Comparison of ENCODE assay signal across 9 mouse cellular contexts in the genomic region with DNA sequence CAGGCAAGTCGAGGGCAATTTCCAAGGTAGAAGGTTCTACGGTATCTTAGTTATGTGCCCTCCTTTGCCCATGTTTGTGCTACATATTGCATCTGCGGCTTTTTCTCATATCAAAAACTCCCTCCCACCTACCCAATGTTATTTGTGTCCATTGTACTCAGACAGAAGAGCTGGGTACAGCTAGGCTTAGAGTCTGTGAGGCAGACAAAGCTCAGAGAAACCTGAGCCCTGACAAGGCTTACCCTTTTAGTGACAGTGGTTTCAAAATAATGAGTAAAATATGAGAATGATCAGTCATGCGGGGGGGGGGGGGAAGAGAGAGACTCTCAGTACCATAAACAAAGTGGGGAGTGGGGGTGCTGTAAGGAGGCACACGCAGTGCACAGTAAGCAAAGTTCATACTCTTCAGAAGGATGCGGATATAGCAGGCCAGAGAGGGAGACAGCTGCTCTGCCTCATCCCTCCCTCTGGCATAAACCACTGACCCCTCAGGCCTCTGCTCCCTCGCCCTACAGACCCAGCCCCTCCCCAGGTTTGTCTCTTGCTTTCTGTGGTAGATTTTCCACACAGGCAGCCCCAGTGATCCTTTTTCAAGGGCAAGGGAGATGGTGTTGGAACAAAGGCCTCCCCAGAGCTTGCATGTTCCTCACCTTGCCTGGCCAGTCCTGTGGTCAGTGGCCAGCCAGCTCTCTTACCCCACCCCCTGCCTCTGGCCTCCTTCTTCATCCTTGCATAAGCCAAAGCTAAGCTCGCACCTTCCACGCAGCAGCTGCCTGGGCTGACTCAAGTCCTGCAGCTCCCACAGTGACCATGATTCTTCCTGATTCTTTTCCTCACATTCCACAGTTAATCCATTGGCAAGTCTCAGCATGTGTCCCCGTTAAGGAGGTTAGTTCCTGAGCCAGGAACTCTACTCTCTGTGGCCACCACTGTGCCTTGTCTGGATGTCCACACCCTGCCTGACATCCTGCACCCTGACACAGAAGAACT. TPM values are rescaled to one million over a fixed set of nuclear protein-coding genes. Genes with fewer than 3 reads are reported as not detected.
DNase-seq lines count a peak whose midpoint lies in the region; ATAC-seq and TF ChIP-seq lines count a peak whose summit lies in the region.
"Had no signal": no experiment of that assay in that cellular context is flagged by ENCODE, and none has a peak within 500 bp of the region (broad histone marks: within the 10 kb centered on the region; RNA-seq: fewer than 3 reads in every experiment).

No protein-coding gene starts in this region.

- no peak overlapping the region for H3K4me2 ChIP-seq in forebrain, embryonic 12.5 days
- no peak overlapping the region for H3K4me2 ChIP-seq in forebrain, postnatal 0 days (ENCODE audit: low read depth)
- H3K4me2 ChIP-seq in neural tube, embryonic 11.5 days (ENCODE audit: low read depth) = no peak overlapping the region
- no peak overlapping the region for H3K4me2 ChIP-seq in neural tube, embryonic 15.5 days
- no peak overlapping the region for H3K4me2 ChIP-seq in heart, embryonic 15.5 days
- no peak overlapping the region for H3K4me2 ChIP-seq in stomach, embryonic 15.5 days

- ATAC-seq in forebrain, embryonic 12.5 days (ENCODE audit: low FRiP score) = 0 out of 2 replicates have a peak, but pooled peaks have one; percentile 30
- ATAC-seq in forebrain, postnatal 0 days = no peak
- ATAC-seq in neural tube, embryonic 11.5 days (ENCODE audit: insufficient read depth, low FRiP score, low TSS enrichment) = no peak
- no peak for ATAC-seq in neural tube, embryonic 15.5 days (ENCODE audit: low FRiP score)
- peak; percentile 58 for ATAC-seq in heart, embryonic 15.5 days (replicated peaks; ENCODE audit: insufficient number of reproducible peaks, insufficient read depth, low FRiP score, low read depth)
- peak; percentile 47 for ATAC-seq in stomach, embryonic 15.5 days (ENCODE audit: insufficient read depth, low FRiP score, low read depth)

- DNase-seq in forebrain, postnatal 0 days = no peak
- DNase-seq in neural tube, embryonic 11.5 days (ENCODE audit: low spot score) = no peak
- DNase-seq in retina, postnatal 1 day = no peak
- no peak for DNase-seq in retina, embryonic 14.5 days (ENCODE audit: low spot score)

- H3K27ac ChIP-seq in forebrain, embryonic 12.5 days = no peak overlapping the region
- no peak overlapping the region for H3K27ac ChIP-seq in forebrain, postnatal 0 days (ENCODE audit: low read depth, low read length)
- H3K27ac ChIP-seq in neural tube, embryonic 11.5 days (ENCODE audit: low read depth, low read length) = 0 out of 2 replicates have a peak overlapping the region, but pooled peaks have one; percentile 29
- no peak overlapping the region for H3K27ac ChIP-seq in neural tube, embryonic 15.5 days (replicated peaks)
- H3K27ac ChIP-seq in heart, embryonic 15.5 days = peak overlapping the region; percentile 45; the same call in 1 of the 2 replicates
- peak overlapping the region; percentile 73 for H3K27ac ChIP-seq in stomach, embryonic 15.5 days

- H3K9me3 ChIP-seq in forebrain, embryonic 12.5 days = no peaks in the 10 kb centered on the region
- no peaks in the 10 kb centered on the region for H3K9me3 ChIP-seq in forebrain, postnatal 0 days (ENCODE audit: low read length)
- no peaks in the 10 kb centered on the region for H3K9me3 ChIP-seq in neural tube, embryonic 11.5 days (ENCODE audit: control insufficient read depth, low read length)
- H3K9me3 ChIP-seq in neural tube, embryonic 15.5 days (replicated peaks) = no peaks in the 10 kb centered on the region
- H3K9me3 ChIP-seq in heart, embryonic 15.5 days (replicated peaks) = no peaks in the 10 kb centered on the region
- no peaks in the 10 kb centered on the region for H3K9me3 ChIP-seq in stomach, embryonic 15.5 days

- H3K36me3 ChIP-seq in forebrain, embryonic 12.5 days (replicated peaks) = no peaks in the 10 kb centered on the region
- no peaks in the 10 kb centered on the region for H3K36me3 ChIP-seq in forebrain, postnatal 0 days (ENCODE audit: insufficient read depth)
- no peaks in the 10 kb centered on the region for H3K36me3 ChIP-seq in neural tube, embryonic 11.5 days (ENCODE audit: control insufficient read depth, insufficient read depth, low read length)
- H3K36me3 ChIP-seq in neural tube, embryonic 15.5 days = no peaks in the 10 kb centered on the region
- no peaks in the 10 kb centered on the region for H3K36me3 ChIP-seq in heart, embryonic 15.5 days
- no peaks in the 10 kb centered on the region for H3K36me3 ChIP-seq in stomach, embryonic 15.5 days

- H3K9ac ChIP-seq in forebrain, embryonic 12.5 days = no peak overlapping the region; the same call in 1 of the 2 replicates
- no peak overlapping the region for H3K9ac ChIP-seq in forebrain, postnatal 0 days
- H3K9ac ChIP-seq in neural tube, embryonic 11.5 days (ENCODE audit: low read length) = no peak overlapping the region
- no peak overlapping the region for H3K9ac ChIP-seq in neural tube, embryonic 15.5 days (replicated peaks)
- no peak overlapping the region for H3K9ac ChIP-seq in heart, embryonic 15.5 days
- no peak overlapping the region for H3K9ac ChIP-seq in stomach, embryonic 15.5 days

- H3K27me3 ChIP-seq in forebrain, embryonic 12.5 days = no peaks in the 10 kb centered on the region
- no peaks in the 10 kb centered on the region for H3K27me3 ChIP-seq in forebrain, postnatal 0 days (ENCODE audit: insufficient read depth, low read length)
- H3K27me3 ChIP-seq in neural tube, embryonic 11.5 days (ENCODE audit: control insufficient read depth, insufficient read depth, low read length) = no peaks in the 10 kb centered on the region
- no peaks in the 10 kb centered on the region for H3K27me3 ChIP-seq in neural tube, embryonic 15.5 days (replicated peaks)
- H3K27me3 ChIP-seq in heart, embryonic 15.5 days = no peaks in the 10 kb centered on the region
- H3K27me3 ChIP-seq in stomach, embryonic 15.5 days (replicated peaks) = no peaks in the 10 kb centered on the region

- no peak for TF ChIP-seq CTCF in forebrain, postnatal 0 days (IDR thresholded peaks at IDR 0.05; ENCODE audit: low read depth)

- peaks cover 9% of the 10 kb centered on the region for H3K4me1 ChIP-seq in forebrain, embryonic 12.5 days
- no peaks in the 10 kb centered on the region for H3K4me1 ChIP-seq in forebrain, postnatal 0 days (ENCODE audit: insufficient read depth)
- H3K4me1 ChIP-seq in neural tube, embryonic 11.5 days (ENCODE audit: control insufficient read depth, insufficient read depth, low read length) = no peaks in the 10 kb centered on the region
- H3K4me1 ChIP-seq in neural tube, embryonic 15.5 days = no peaks in the 10 kb centered on the region
- peaks cover 8% of the 10 kb centered on the region for H3K4me1 ChIP-seq in heart, embryonic 15.5 days (replicated peaks)
- peaks cover 13% of the 10 kb centered on the region for H3K4me1 ChIP-seq in stomach, embryonic 15.5 days

- H3K4me3 ChIP-seq in forebrain, embryonic 12.5 days (replicated peaks) = no peak overlapping the region
- no peak overlapping the region for H3K4me3 ChIP-seq in forebrain, postnatal 0 days (ENCODE audit: low read depth, low read length)
- H3K4me3 ChIP-seq in neural tube, embryonic 11.5 days (ENCODE audit: low read depth, low read length) = no peak overlapping the region
- H3K4me3 ChIP-seq in neural tube, embryonic 15.5 days (replicated peaks) = no peak overlapping the region
- no peak overlapping the region for H3K4me3 ChIP-seq in heart, embryonic 15.5 days
- no peak overlapping the region for H3K4me3 ChIP-seq in stomach, embryonic 15.5 days (replicated peaks)

- 44% methylated on average over 10 of the region's 10 CpGs for WGBS in forebrain, embryonic 12.5 days
- WGBS in forebrain, postnatal 0 days = 58% methylated on average over 9 of the region's 10 CpGs
- 56% methylated on average over 9 of the region's 10 CpGs for WGBS in neural tube, embryonic 11.5 days
- WGBS in neural tube, embryonic 15.5 days = 63% methylated on average over 10 of the region's 10 CpGs
- 60% methylated on average over 9 of the region's 10 CpGs for WGBS in heart, embryonic 15.5 days
- 44% methylated on average over 9 of the region's 10 CpGs for WGBS in stomach, embryonic 15.5 days

RNA-seq across cellular contexts. Expression of a gene that starts 35.4 kb away (rescaled TPM):
- polyA plus RNA-seq in forebrain, embryonic 12.5 days (2016; fragmentation: Nextera tagmentation; extraction: Ambion mirVana) = 4.4 and 7.6 TPM in 2 replicates
- total RNA-seq in forebrain, postnatal 0 days (2014; rRNA removed) = 2.6 and 2.8 TPM in 2 replicates
- polyA plus RNA-seq in forebrain, postnatal 0 days (2015; fragmentation: Nextera tagmentation; extraction: Ambion mirVana) = 1.8 TPM in 2 replicates
- 8.9 and 9.2 TPM in 2 replicates for polyA plus RNA-seq in neural tube, embryonic 11.5 days (2014; fragmentation: Nextera tagmentation; extraction: Ambion mirVana)
- 4.6 and 5.2 TPM in 2 replicates for polyA plus RNA-seq in neural tube, embryonic 15.5 days (2015; fragmentation: Nextera tagmentation; extraction: Ambion mirVana)
- polyA plus RNA-seq in heart, embryonic 15.5 days (2015; fragmentation: Nextera tagmentation; extraction: Ambion mirVana) = 5.5 and 6.8 TPM in 2 replicates
- 8.7 and 9.7 TPM in 2 replicates for polyA plus RNA-seq in stomach, embryonic 15.5 days (2015; fragmentation: Nextera tagmentation; extraction: Ambion mirVana)

RNA-seq across cellular contexts. Expression of a gene that starts 49.1 kb away (rescaled TPM):
- polyA plus RNA-seq in forebrain, embryonic 12.5 days (2016; fragmentation: Nextera tagmentation; extraction: Ambion mirVana) = 24.5 and 25.8 TPM in 2 replicates
- 10.7 and 14.2 TPM in 2 replicates for total RNA-seq in forebrain, postnatal 0 days (2014; rRNA removed)
- polyA plus RNA-seq in forebrain, postnatal 0 days (2015; fragmentation: Nextera tagmentation; extraction: Ambion mirVana) = 24.6 and 30.4 TPM in 2 replicates
- polyA plus RNA-seq in neural tube, embryonic 11.5 days (2014; fragmentation: Nextera tagmentation; extraction: Ambion mirVana) = 19.3 and 22.8 TPM in 2 replicates
- 16.6 and 17.3 TPM in 2 replicates for polyA plus RNA-seq in neural tube, embryonic 15.5 days (2015; fragmentation: Nextera tagmentation; extraction: Ambion mirVana)
- 12.3 and 15.1 TPM in 2 replicates for polyA plus RNA-seq in heart, embryonic 15.5 days (2015; fragmentation: Nextera tagmentation; extraction: Ambion mirVana)
- polyA plus RNA-seq in stomach, embryonic 15.5 days (2015; fragmentation: Nextera tagmentation; extraction: Ambion mirVana) = 18.4 and 19.3 TPM in 2 replicates
- total RNA-seq: liver, adult 2 months had no signal

Comparison
In these comparisons a context has a peak if more than half of its experiments do, and no peak if none do; other contexts are left out.
1. ATAC-seq: peak in forebrain, embryonic 12.5 days (single experiment), heart, embryonic 15.5 days (single experiment) and stomach, embryonic 15.5 days (single experiment); none in forebrain, postnatal 0 days (single experiment), neural tube, embryonic 11.5 days (single experiment) and neural tube, embryonic 15.5 days (single experiment).
2. H3K27ac ChIP-seq: peak in neural tube, embryonic 11.5 days (single experiment), heart, embryonic 15.5 days (single experiment) and stomach, embryonic 15.5 days (single experiment); none in forebrain, embryonic 12.5 days (single experiment), forebrain, postnatal 0 days (single experiment) and neural tube, embryonic 15.5 days (single experiment).